Mouse (Mus musculus) liver, postnatal 0 days (tissue): ENCODE measurements at regions not wholly inside any gene's neighbourhood (a gene's known extent, or its start where the extent isn't known, plus 50 kb on each side); places are given as distances from the start of the nearest gene placed in this dataset.

ENCODE experiments used
- CTCF ChIP-seq: sonication (generic); IDR thresholded peaks from 2 replicates; pipeline ENCODE4 v1.5.1; 2016; ENCODE audit warnings: antibody characterized with exemption, low read depth
- EP300 ChIP-seq: IDR thresholded peaks from 2 replicates; pipeline ENCODE4 v1.6.1; 2016; ENCODE audit warnings: antibody characterized with exemption, low read depth, mild to moderate bottlenecking

DNA sequence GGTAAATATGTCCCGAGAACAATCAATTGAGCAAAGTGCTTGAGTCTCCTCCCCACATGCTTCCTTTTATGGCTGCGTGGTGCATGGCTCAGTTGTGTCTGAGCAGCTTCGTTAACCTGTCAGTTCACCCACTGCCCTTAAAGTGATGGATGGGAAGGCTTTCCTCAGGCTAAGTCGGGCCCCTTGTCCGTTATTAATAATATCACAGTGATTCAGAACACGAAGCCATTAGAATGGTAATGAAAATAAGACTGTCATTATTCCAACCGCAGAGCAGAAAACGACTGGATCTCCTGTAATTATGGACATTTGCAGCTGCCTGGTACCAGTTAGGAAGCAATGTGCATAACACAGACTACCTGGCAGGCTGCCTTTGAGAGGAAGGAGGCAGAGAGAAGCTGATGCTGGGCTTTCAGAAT is 375.9 kb downstream of the Med10 start:
- no peak for TF ChIP-seq EP300
- TF ChIP-seq CTCF = no peak
